In the genomic region with DNA sequence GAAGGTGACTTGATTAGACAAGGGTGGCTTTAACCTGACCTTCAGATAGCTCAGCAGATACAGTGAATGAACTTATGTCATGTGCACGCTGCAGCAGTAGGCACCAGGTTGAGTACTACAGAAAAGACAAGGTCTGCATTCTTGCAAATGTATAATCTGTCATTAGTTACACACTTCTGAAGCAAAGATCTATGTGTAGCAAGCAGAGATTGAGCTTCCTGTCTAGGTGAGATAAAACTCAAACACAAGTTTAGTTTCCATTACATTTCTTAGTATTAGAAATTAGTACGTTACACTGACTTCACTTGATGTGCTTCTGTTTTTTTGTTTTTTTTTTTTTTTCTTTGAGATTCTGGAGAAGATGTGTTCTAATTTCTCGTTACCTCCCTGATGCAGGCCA, we compare ENCODE assay signal across 18 mouse cellular contexts. TPM values are rescaled to one million over a fixed set of nuclear protein-coding genes. Genes with fewer than 3 reads are reported as not detected.
DNase-seq lines count a peak whose midpoint lies in the region; ATAC-seq and TF ChIP-seq lines count a peak whose summit lies in the region.
"Had no signal": no experiment of that assay in that cellular context is flagged by ENCODE, and none has a peak within 500 bp of the region (broad histone marks: within the 10 kb centered on the region; RNA-seq: fewer than 3 reads in every experiment).

No protein-coding gene starts in this region.

- no peaks in the 10 kb centered on the region for H3K9me3 ChIP-seq in heart, embryonic 10.5 days
- H3K9me3 ChIP-seq in kidney, postnatal 0 days (replicated peaks; ENCODE audit: low read length): no peaks in the 10 kb centered on the region
- H3K9me3 ChIP-seq in kidney, embryonic 16.5 days (ENCODE audit: low read length): no peaks in the 10 kb centered on the region
- H3K9me3 ChIP-seq in stomach, embryonic 14.5 days (ENCODE audit: control insufficient read depth, low read depth, low read length): no peaks in the 10 kb centered on the region
- no peaks in the 10 kb centered on the region for H3K9me3 ChIP-seq in stomach, postnatal 0 days (ENCODE audit: control insufficient read depth, low read length)
- H3K9me3 ChIP-seq in liver, postnatal 0 days (ENCODE audit: low read length): no peaks in the 10 kb centered on the region
- H3K9me3 ChIP-seq: embryonic facial prominence, embryonic 13.5 days; forebrain, embryonic 10.5 days; hindbrain, embryonic 10.5 days; limb, embryonic 10.5 days had no signal

- WGBS in heart, embryonic 10.5 days: 24% methylated on average over 3 of the region's 3 CpGs
- 70% methylated on average over 3 of the region's 3 CpGs for WGBS in kidney, postnatal 0 days
- 75% methylated on average over 3 of the region's 3 CpGs for WGBS in kidney, embryonic 16.5 days
- WGBS in stomach, embryonic 14.5 days: 62% methylated on average over 3 of the region's 3 CpGs
- 70% methylated on average over 3 of the region's 3 CpGs for WGBS in stomach, postnatal 0 days
- WGBS in liver, postnatal 0 days (ENCODE audit: insufficient replicate concordance): 56% methylated on average over 3 of the region's 3 CpGs

- no peaks in the 10 kb centered on the region for H3K36me3 ChIP-seq in heart, embryonic 10.5 days
- no peaks in the 10 kb centered on the region for H3K36me3 ChIP-seq in kidney, postnatal 0 days (ENCODE audit: insufficient read depth, low read length)
- H3K36me3 ChIP-seq in kidney, embryonic 16.5 days (ENCODE audit: insufficient read depth, low read length): no peaks in the 10 kb centered on the region
- H3K36me3 ChIP-seq in stomach, embryonic 14.5 days (ENCODE audit: control insufficient read depth, insufficient read depth, low read length): no peaks in the 10 kb centered on the region
- H3K36me3 ChIP-seq in stomach, postnatal 0 days (ENCODE audit: control insufficient read depth, insufficient read depth, low read length): no peaks in the 10 kb centered on the region
- H3K36me3 ChIP-seq in liver, postnatal 0 days (replicated peaks; ENCODE audit: insufficient read depth, low read length): no peaks in the 10 kb centered on the region
- H3K36me3 ChIP-seq: embryonic facial prominence, embryonic 13.5 days; forebrain, embryonic 10.5 days; hindbrain, embryonic 10.5 days; limb, embryonic 10.5 days had no signal

- no peak overlapping the region for H3K9ac ChIP-seq in kidney, postnatal 0 days (ENCODE audit: low read depth, low read length)
- H3K9ac ChIP-seq in kidney, embryonic 16.5 days (replicated peaks; ENCODE audit: low read length): no peak overlapping the region
- no peak overlapping the region for H3K9ac ChIP-seq in stomach, embryonic 14.5 days (replicated peaks; ENCODE audit: low read depth, low read length)
- no peak overlapping the region for H3K9ac ChIP-seq in stomach, postnatal 0 days (ENCODE audit: low read length)
- H3K9ac ChIP-seq in liver, postnatal 0 days (replicated peaks): no peak overlapping the region
- H3K9ac ChIP-seq: embryonic facial prominence, embryonic 13.5 days had no signal

- intact Hi-C loops in gastrocnemius, postnatal 36 days (cut with DNase I): no loop called here

- H3K4me2 ChIP-seq in kidney, postnatal 0 days (ENCODE audit: low read length): 0 out of 2 replicates have a peak overlapping the region, but pooled peaks have one; percentile 16
- H3K4me2 ChIP-seq in kidney, embryonic 16.5 days (replicated peaks; ENCODE audit: low read depth, low read length): no peak overlapping the region
- H3K4me2 ChIP-seq in stomach, embryonic 14.5 days (replicated peaks; ENCODE audit: low read depth, low read length): no peak overlapping the region
- no peak overlapping the region for H3K4me2 ChIP-seq in stomach, postnatal 0 days (replicated peaks; ENCODE audit: low read depth)
- no peak overlapping the region for H3K4me2 ChIP-seq in liver, postnatal 0 days (ENCODE audit: low read depth, low read length)
- H3K4me2 ChIP-seq: embryonic facial prominence, embryonic 13.5 days; liver, embryonic 11.5 days; midbrain, embryonic 11.5 days had no signal

- H3K27me3 ChIP-seq in heart, embryonic 10.5 days (ENCODE audit: insufficient read depth, poor library complexity, severe bottlenecking): no peaks in the 10 kb centered on the region
- no peaks in the 10 kb centered on the region for H3K27me3 ChIP-seq in kidney, postnatal 0 days (ENCODE audit: insufficient read depth, low read length)
- no peaks in the 10 kb centered on the region for H3K27me3 ChIP-seq in kidney, embryonic 16.5 days (ENCODE audit: insufficient read depth, low read length)
- H3K27me3 ChIP-seq in stomach, embryonic 14.5 days (ENCODE audit: control insufficient read depth, insufficient read depth, low read length): no peaks in the 10 kb centered on the region
- no peaks in the 10 kb centered on the region for H3K27me3 ChIP-seq in stomach, postnatal 0 days (ENCODE audit: control insufficient read depth, insufficient read depth, low read length)
- H3K27me3 ChIP-seq in liver, postnatal 0 days (ENCODE audit: insufficient read depth, low read length): no peaks in the 10 kb centered on the region
- H3K27me3 ChIP-seq: embryonic facial prominence, embryonic 13.5 days had no signal

- 0 out of 2 replicates have a peak overlapping the region, but pooled peaks have one; percentile 12 for H3K4me3 ChIP-seq in heart, embryonic 10.5 days
- no peak overlapping the region for H3K4me3 ChIP-seq in kidney, postnatal 0 days (replicated peaks; ENCODE audit: low read depth, low read length)
- H3K4me3 ChIP-seq in kidney, embryonic 16.5 days (ENCODE audit: low read length): no peak overlapping the region
- H3K4me3 ChIP-seq in stomach, embryonic 14.5 days (ENCODE audit: low read depth, low read length): no peak overlapping the region
- no peak overlapping the region for H3K4me3 ChIP-seq in stomach, postnatal 0 days (ENCODE audit: low read depth, low read length)
- no peak overlapping the region for H3K4me3 ChIP-seq in liver, postnatal 0 days (ENCODE audit: low read depth, low read length)
- H3K4me3 ChIP-seq: embryonic facial prominence, embryonic 13.5 days; forebrain, embryonic 10.5 days; hindbrain, embryonic 10.5 days; left cerebral cortex, adult 2 months; limb, embryonic 10.5 days had no signal

- peaks cover 79% of the 10 kb centered on the region for H3K4me1 ChIP-seq in heart, embryonic 10.5 days
- peaks cover 3% of the 10 kb centered on the region; the same call in 1 of the 2 replicates for H3K4me1 ChIP-seq in kidney, postnatal 0 days (replicated peaks; ENCODE audit: insufficient read depth, low read length)
- H3K4me1 ChIP-seq in kidney, embryonic 16.5 days (ENCODE audit: insufficient read depth, low read length): peaks cover 29% of the 10 kb centered on the region
- peaks cover 17% of the 10 kb centered on the region for H3K4me1 ChIP-seq in stomach, embryonic 14.5 days (ENCODE audit: control insufficient read depth, insufficient read depth, low read length)
- H3K4me1 ChIP-seq in stomach, postnatal 0 days (replicated peaks; ENCODE audit: control insufficient read depth, insufficient read depth): no peaks in the 10 kb centered on the region
- H3K4me1 ChIP-seq in liver, postnatal 0 days (ENCODE audit: insufficient read depth): peaks cover 16% of the 10 kb centered on the region

- peak overlapping the region; percentile 59; the same call in 1 of the 2 replicates for H3K27ac ChIP-seq in heart, embryonic 10.5 days
- H3K27ac ChIP-seq in kidney, postnatal 0 days: no peak overlapping the region
- no peak overlapping the region for H3K27ac ChIP-seq in kidney, embryonic 16.5 days (ENCODE audit: low read length)
- peak overlapping the region; percentile 10; the same call in 1 of the 2 replicates for H3K27ac ChIP-seq in stomach, embryonic 14.5 days (ENCODE audit: low read length)
- H3K27ac ChIP-seq in stomach, postnatal 0 days (replicated peaks): no peak overlapping the region
- no peak overlapping the region for H3K27ac ChIP-seq in liver, postnatal 0 days (ENCODE audit: low read depth)
- H3K27ac ChIP-seq: embryonic facial prominence, embryonic 13.5 days; forebrain, embryonic 10.5 days; left cerebral cortex, adult 2 months; limb, embryonic 10.5 days had no signal

- no peak for TF ChIP-seq EP300 in stomach, postnatal 0 days (optimal IDR thresholded peaks at IDR 0.05)
- TF ChIP-seq EP300 in liver, postnatal 0 days (IDR thresholded peaks at IDR 0.05; ENCODE audit: low read depth): no peak

- ATAC-seq in kidney, postnatal 0 days (replicated peaks; ENCODE audit: low FRiP score, low read depth): no peak
- no peak for ATAC-seq in kidney, embryonic 16.5 days (ENCODE audit: low FRiP score, low TSS enrichment)
- no peak for ATAC-seq in stomach, embryonic 14.5 days (ENCODE audit: insufficient number of reproducible peaks, insufficient read depth, low FRiP score, low read depth)
- ATAC-seq in stomach, postnatal 0 days (ENCODE audit: low FRiP score, low TSS enrichment): no peak
- no peak for ATAC-seq in liver, postnatal 0 days
- ATAC-seq: intestine, postnatal 0 days had no signal

- no peak for DNase-seq in heart, embryonic 10.5 days (ENCODE audit: low spot score)
- DNase-seq in heart, adult 8-10 months (ENCODE audit: low spot score): no peak
- DNase-seq in kidney, postnatal 0 days (ENCODE audit: low spot score): no peak
- DNase-seq in stomach, postnatal 0 days (ENCODE audit: low spot score): no peak
- DNase-seq in liver, postnatal 0 days: no peak
- no peak for DNase-seq in gastrocnemius, postnatal 36 days
- DNase-seq: cerebellum, adult 8-10 months; thymus, postnatal 36 days had no signal

- TF ChIP-seq CTCF in kidney, postnatal 0 days (IDR thresholded peaks at IDR 0.05; ENCODE audit: low read depth): no peak
- TF ChIP-seq CTCF in stomach, postnatal 0 days (IDR thresholded peaks at IDR 0.05; ENCODE audit: low read depth): no peak
- TF ChIP-seq CTCF in liver, postnatal 0 days (IDR thresholded peaks at IDR 0.05; ENCODE audit: low read depth): no peak

RNA-seq across cellular contexts. Expression of a gene that starts 32.4 kb away (rescaled TPM):
- 4.2 and 4.5 TPM in 2 replicates for polyA plus RNA-seq in heart, embryonic 10.5 days (2016; fragmentation: Nextera tagmentation; extraction: Ambion mirVana)
- 10 to 100 TPM; 15.4 to 17.3 (median 16.4) TPM for total RNA-seq in heart, adult 8-10 months (2022)
- polyA plus RNA-seq in kidney, postnatal 0 days (2015; fragmentation: Nextera tagmentation; extraction: Ambion mirVana): 2.7 and 2.9 TPM in 2 replicates
- 3.0 and 3.4 TPM in 2 replicates for polyA plus RNA-seq in kidney, embryonic 16.5 days (2015; fragmentation: Nextera tagmentation; extraction: Ambion mirVana)
- polyA plus RNA-seq in stomach, embryonic 14.5 days (2014; fragmentation: Nextera tagmentation; extraction: Ambion mirVana): 3.8 and 4.3 TPM in 2 replicates
- polyA plus RNA-seq in stomach, postnatal 0 days (2015; fragmentation: Nextera tagmentation; extraction: Ambion mirVana): 1.3 and 1.5 TPM in 2 replicates
- 0.73 and 0.86 TPM in 2 replicates for polyA plus RNA-seq in liver, postnatal 0 days (2015; fragmentation: Nextera tagmentation; extraction: Ambion mirVana)
- 1 to 10 TPM; 6.3 to 6.9 TPM for total RNA-seq in gastrocnemius, postnatal 36 days (2021)

Comparison
In these comparisons a context has a peak if more than half of its experiments do, and no peak if none do; other contexts are left out.
1. H3K27ac ChIP-seq: peak in heart, embryonic 10.5 days (single experiment) and stomach, embryonic 14.5 days (single experiment); none in kidney, postnatal 0 days (single experiment), kidney, embryonic 16.5 days (single experiment), stomach, postnatal 0 days (single experiment) and liver, postnatal 0 days (single experiment).